ENCODE assay signal across 9 mouse cellular contexts in genomic region chr10:125786197-125786879, GRCm38 (mm10).
DNase-seq lines count a peak whose midpoint lies in the region; ATAC-seq lines count a peak whose summit lies in the region.
"Had no signal": no experiment of that assay in that cellular context is flagged by ENCODE, and none has a peak within 500 bp of the region (broad histone marks: within the 10 kb centered on the region; RNA-seq: fewer than 3 reads in every experiment).

No protein-coding gene starts in this region.

- 0 out of 4 replicates have a peak overlapping the region, but pooled peaks of 1 of the 2 experiments have one; percentile 6 for H3K27ac ChIP-seq in heart, embryonic 14.5 days (replicated peaks in 1 of 2; ENCODE audit: control insufficient read depth in 1 of 2, insufficient read depth in 1 of 2, low read depth in 2 of 2, low read length in 2 of 2)
- peak overlapping the region; percentile 92 for H3K27ac ChIP-seq in embryonic facial prominence, embryonic 11.5 days (replicated peaks; ENCODE audit: low read depth, low read length)
- H3K27ac ChIP-seq in hindbrain, embryonic 14.5 days = 0 out of 2 replicates have a peak overlapping the region, but pooled peaks have one; percentile 10
- no peak overlapping the region for H3K27ac ChIP-seq in midbrain, embryonic 14.5 days (replicated peaks; ENCODE audit: low read depth, low read length)

- ATAC-seq in heart, embryonic 14.5 days (ENCODE audit: insufficient number of reproducible peaks, insufficient read depth, low FRiP score, low read depth) = no peak
- peak; percentile 58 for ATAC-seq in embryonic facial prominence, embryonic 11.5 days (replicated peaks; ENCODE audit: insufficient number of reproducible peaks, low FRiP score, low TSS enrichment, low read depth)
- ATAC-seq in hindbrain, embryonic 14.5 days (ENCODE audit: low FRiP score) = no peak; the same call in 1 of the 2 replicates
- no peak for ATAC-seq in midbrain, embryonic 14.5 days (ENCODE audit: low FRiP score, low TSS enrichment)

- DNase-seq in heart, adult 8-10 months (ENCODE audit: low spot score) = no peak
- DNase-seq in embryonic facial prominence, embryonic 11.5 days (ENCODE audit: low spot score) = peak; percentile 70
- DNase-seq in hindbrain, embryonic 14.5 days (ENCODE audit: low spot score) = no peak
- DNase-seq in midbrain, embryonic 14.5 days = peak; percentile 29
- no peak for DNase-seq in left cerebral cortex, postnatal 25 days (ENCODE audit: low spot score in 2 of 2)
- no peak for DNase-seq in urinary bladder, postnatal 10 days (ENCODE audit: low spot score)
- DNase-seq in ovary, postnatal 10 days (ENCODE audit: low spot score) = no peak
- DNase-seq: kidney, adult 2 months had no signal

- H3K4me1 ChIP-seq in heart, embryonic 14.5 days (ENCODE audit: control insufficient read depth in 2 of 2, insufficient read depth in 2 of 2, low read length in 2 of 2) = peaks cover 9 to 21% of the 10 kb centered on the region in 2 experiments
- peaks cover 9% of the 10 kb centered on the region for H3K4me1 ChIP-seq in embryonic facial prominence, embryonic 11.5 days (ENCODE audit: control insufficient read depth, insufficient read depth, low read length)
- peaks cover 21% of the 10 kb centered on the region for H3K4me1 ChIP-seq in hindbrain, embryonic 14.5 days (replicated peaks; ENCODE audit: control insufficient read depth, insufficient read depth, low read length)
- peaks cover 31% of the 10 kb centered on the region for H3K4me1 ChIP-seq in midbrain, embryonic 14.5 days (ENCODE audit: control insufficient read depth, insufficient read depth, low read length)

- intact Hi-C loops in left cerebral cortex, postnatal 25 days (cut with DNase I) = loop anchor here (5.0 kb wide), 2 partner anchors 211 to 541 kb away; no protein-coding TSS in a partner anchor

- peak overlapping the region; percentile 21 to 36; a peak in 3 of 4 replicates for H3K4me3 ChIP-seq in heart, embryonic 14.5 days (ENCODE audit: control insufficient read depth in 1 of 2, insufficient read depth in 1 of 2, low read depth in 1 of 2, low read length in 2 of 2)
- no peak overlapping the region for H3K4me3 ChIP-seq in embryonic facial prominence, embryonic 11.5 days (ENCODE audit: low read depth, low read length)
- H3K4me3 ChIP-seq in hindbrain, embryonic 14.5 days (replicated peaks; ENCODE audit: low read length) = peak overlapping the region; percentile 25
- peak overlapping the region; percentile 12 for H3K4me3 ChIP-seq in midbrain, embryonic 14.5 days (replicated peaks; ENCODE audit: low read depth, low read length)

- peak overlapping the region; percentile 47; the same call in 1 of the 2 replicates for H3K9ac ChIP-seq in heart, embryonic 14.5 days (ENCODE audit: low read length)
- peak overlapping the region; percentile 28 for H3K9ac ChIP-seq in embryonic facial prominence, embryonic 11.5 days (replicated peaks; ENCODE audit: low read length)
- 0 out of 2 replicates have a peak overlapping the region, but pooled peaks have one; percentile 41 for H3K9ac ChIP-seq in hindbrain, embryonic 14.5 days
- H3K9ac ChIP-seq in midbrain, embryonic 14.5 days (replicated peaks; ENCODE audit: low read length) = no peak overlapping the region; the same call in 1 of the 2 replicates

- 13% methylated on average over 10 of the region's 10 CpGs for WGBS in heart, embryonic 14.5 days
- WGBS in embryonic facial prominence, embryonic 11.5 days = 3% methylated on average over 10 of the region's 10 CpGs
- WGBS in hindbrain, embryonic 14.5 days = 18% methylated on average over 10 of the region's 10 CpGs
- WGBS in midbrain, embryonic 14.5 days = 9% methylated on average over 10 of the region's 10 CpGs

- no peaks in the 10 kb centered on the region for H3K27me3 ChIP-seq in heart, embryonic 14.5 days (ENCODE audit: control insufficient read depth, insufficient read depth, low read length)
- H3K27me3 ChIP-seq in embryonic facial prominence, embryonic 11.5 days (ENCODE audit: control insufficient read depth, insufficient read depth, low read length) = no peaks in the 10 kb centered on the region
- no peaks in the 10 kb centered on the region for H3K27me3 ChIP-seq in hindbrain, embryonic 14.5 days (ENCODE audit: control insufficient read depth, insufficient read depth, low read length)
- H3K27me3 ChIP-seq in midbrain, embryonic 14.5 days (ENCODE audit: control insufficient read depth, insufficient read depth, low read length) = no peaks in the 10 kb centered on the region; the same call in 1 of the 2 replicates

- no peaks in the 10 kb centered on the region for H3K9me3 ChIP-seq in heart, embryonic 14.5 days (ENCODE audit: control insufficient read depth, low read length)
- no peaks in the 10 kb centered on the region for H3K9me3 ChIP-seq in embryonic facial prominence, embryonic 11.5 days (replicated peaks; ENCODE audit: control insufficient read depth, low read length)
- H3K9me3 ChIP-seq in hindbrain, embryonic 14.5 days (ENCODE audit: control insufficient read depth, low read length) = no peaks in the 10 kb centered on the region
- no peaks in the 10 kb centered on the region for H3K9me3 ChIP-seq in midbrain, embryonic 14.5 days (ENCODE audit: control insufficient read depth, low read length)

- H3K4me2 ChIP-seq in heart, embryonic 14.5 days (ENCODE audit: low read length) = peak overlapping the region; percentile 78
- peak overlapping the region; percentile 25 for H3K4me2 ChIP-seq in embryonic facial prominence, embryonic 11.5 days (ENCODE audit: low read depth, low read length)
- peak overlapping the region; percentile 63 for H3K4me2 ChIP-seq in hindbrain, embryonic 14.5 days (replicated peaks)
- H3K4me2 ChIP-seq in midbrain, embryonic 14.5 days (ENCODE audit: low read length) = peak overlapping the region; percentile 60

- no peaks in the 10 kb centered on the region for H3K36me3 ChIP-seq in heart, embryonic 14.5 days (ENCODE audit: control insufficient read depth, insufficient read depth, low read length)
- H3K36me3 ChIP-seq in embryonic facial prominence, embryonic 11.5 days (replicated peaks; ENCODE audit: control insufficient read depth, insufficient read depth, low read depth, low read length) = no peaks in the 10 kb centered on the region
- no peaks in the 10 kb centered on the region for H3K36me3 ChIP-seq in hindbrain, embryonic 14.5 days (replicated peaks; ENCODE audit: control insufficient read depth, insufficient read depth)
- no peaks in the 10 kb centered on the region for H3K36me3 ChIP-seq in midbrain, embryonic 14.5 days (ENCODE audit: control insufficient read depth, insufficient read depth, low read length)

Comparison
In these comparisons a context has a peak if more than half of its experiments do, and no peak if none do; other contexts are left out.
1. H3K4me2 ChIP-seq: peak in every context shown above with its lines; median percentile 78 in heart, embryonic 14.5 days; 63 in hindbrain, embryonic 14.5 days; 60 in midbrain, embryonic 14.5 days; 25 in embryonic facial prominence, embryonic 11.5 days.
2. DNase-seq: peak in embryonic facial prominence, embryonic 11.5 days (single experiment) and midbrain, embryonic 14.5 days (single experiment); none in heart, adult 8-10 months (single experiment), hindbrain, embryonic 14.5 days (single experiment), left cerebral cortex, postnatal 25 days (0 of 2), urinary bladder, postnatal 10 days (single experiment) and ovary, postnatal 10 days (single experiment).